Mouse (Mus musculus) intestine, postnatal 0 days (tissue): Measurements from ENCODE around the gene 1500011B03Rik. TPM values are rescaled to one million over a fixed set of nuclear protein-coding genes. Genes with fewer than 3 reads are reported as not detected.
"Not testable (repeated sequence)": the region's sequence is repeated elsewhere in the genome, so short reads cannot be mapped to it uniquely, and the experiment has no call there.

Source experiments
- ATAC-seq: fragments of 200-750 bp; cut with Nextera tagmentation; 2 replicates; pipeline ENCODE4 v1.8.0; 2017; ENCODE audit warnings: mild to moderate bottlenecking, moderate TSS enrichment, moderate library complexity
- H3K27ac ChIP-seq: fragments of 300-500 bp; sonication (generic); 2 replicates; pipeline ENCODE4 v1.5.1; 2014; ENCODE audit warnings: mild to moderate bottlenecking, low read depth, low read length, moderate library complexity
- H3K27me3 ChIP-seq: fragments of 300-500 bp; sonication (generic); replicated peaks from 2 replicates; pipeline ENCODE4 v1.6.1; 2014; ENCODE audit warnings: low read length, mixed read lengths; ENCODE audit not compliant: control insufficient read depth, insufficient read depth
- H3K36me3 ChIP-seq: fragments of 300-500 bp; sonication (generic); 2 replicates; pipeline ENCODE4 v1.6.1; 2014; ENCODE audit warnings: mild to moderate bottlenecking, moderate library complexity; ENCODE audit not compliant: control insufficient read depth, insufficient read depth
- H3K4me1 ChIP-seq: fragments of 300-500 bp; sonication (generic); replicated peaks from 2 replicates; pipeline ENCODE4 v1.6.1; 2014; ENCODE audit warnings: antibody characterized with exemption, low read length, mixed read lengths; ENCODE audit not compliant: control insufficient read depth, insufficient read depth
- H3K4me2 ChIP-seq: fragments of 300-500 bp; sonication (generic); replicated peaks from 2 replicates; pipeline ENCODE4 v1.6.1; 2014; ENCODE audit warnings: low read depth, mild to moderate bottlenecking, moderate library complexity
- H3K4me3 ChIP-seq: fragments of 300-500 bp; sonication (generic); 2 replicates; pipeline ENCODE4 v1.5.1; 2014; ENCODE audit warnings: low read depth, low read length
- H3K9ac ChIP-seq: fragments of 300-500 bp; sonication (generic); 2 replicates; pipeline ENCODE4 v1.6.1; 2014; ENCODE audit warnings: mild to moderate bottlenecking, low read depth, low read length
- H3K9me3 ChIP-seq: fragments of 300-500 bp; sonication (generic); 2 replicates; pipeline ENCODE4 v1.6.1; 2016; ENCODE audit warnings: mixed run types; ENCODE audit not compliant: control insufficient read depth
- CTCF ChIP-seq: sonication (generic); IDR thresholded peaks from 2 replicates; pipeline ENCODE4 v1.5.1; 2016; ENCODE audit warnings: low read depth, mild to moderate bottlenecking, control low read depth, antibody characterized with exemption, moderate library complexity
- WGBS: fragments of 180-500 bp; shearing (Covaris S2); extraction: QIAGEN DNeasy Blood & Tissue Kit; methylation state at CpG from one replicate; pipeline ENCODE4 v1.1.7; 2014; 5-methylcytosine and 5-hydroxymethylcytosine counted together
- polyA plus RNA-seq: library from polyadenylated mRNA; unstranded; fragments of >200 nt; fragmentation: Nextera tagmentation; extraction: Ambion mirVana; gene quantifications from 2 replicates; pipeline ENCODE4 v1.2.1, GENCODE M21; 2015

Gene 1500011B03Rik
- 59.0 and 60.5 TPM in 2 replicates for polyA plus RNA-seq

- Histone ChIP-seq H3K4me3 (peak within 1 kb of the TSS; percentile 57), H3K4me1 (no peaks in the 10 kb centered on the region), H3K27ac (0 out of 2 replicates have a peak within 1 kb of the TSS, but pooled peaks have one; percentile 28), H3K27me3 (no peaks in the 10 kb centered on the region), H3K36me3 (no peaks in the 10 kb centered on the region), H3K9ac (peak within 1 kb of the TSS; percentile 51), H3K4me2 (peak within 1 kb of the TSS; percentile 83), H3K9me3 (no peaks in the 10 kb centered on the region)
- no peak for TF ChIP-seq CTCF
- ATAC-seq = peak; percentile 25
- 9% methylated on average over 53 of the region's 53 CpGs for WGBS
These were observed at the start of gene 1500011B03Rik for GRCm38 (mm10) chr5:114822796-114823688. Gene 1500011B03Rik (minus strand): TSS chr5:114823468.

- Histone ChIP-seq H3K36me3 (no peaks in the 10 kb centered on the region), H3K4me1 (no peaks in the 10 kb centered on the region), H3K4me2 (no peak overlapping the region), H3K27me3 (peaks cover 5% of the 10 kb centered on the region; the same call in 1 of the 2 replicates), H3K4me3 (no peak overlapping the region), H3K9me3 (peaks cover 13% of the 10 kb centered on the region; the same call in 1 of the 2 replicates), H3K9ac (no peak overlapping the region), H3K27ac (no peak overlapping the region)
- no peak for TF ChIP-seq CTCF
- no peak for ATAC-seq
- WGBS = 90% methylated on average over 12 of the region's 12 CpGs
These were observed 42.0 kb upstream of the 1500011B03Rik start for GRCm38 (mm10) chr5:114865279-114865678.

GRCm38 (mm10) chr5:114864813-114865212, 41.5 kb upstream of the 1500011B03Rik start:
- no peak overlapping the region for H3K27ac ChIP-seq
- H3K4me1 ChIP-seq = no peaks in the 10 kb centered on the region
- ATAC-seq = no peak
- 89% methylated on average over 7 of the region's 7 CpGs for WGBS
- no peak overlapping the region for H3K4me3 ChIP-seq
- H3K4me2 ChIP-seq = no peak overlapping the region
- TF ChIP-seq CTCF = no peak
- peaks cover 13% of the 10 kb centered on the region; the same call in 1 of the 2 replicates for H3K9me3 ChIP-seq
- no peak overlapping the region for H3K9ac ChIP-seq
- H3K27me3 ChIP-seq = peaks cover under 1% of the 10 kb centered on the region; the same call in 1 of the 2 replicates
- no peaks in the 10 kb centered on the region for H3K36me3 ChIP-seq

- TF ChIP-seq CTCF = no peak
- 40% methylated on average over 6 of the region's 6 CpGs for WGBS
- H3K4me3 ChIP-seq = no peak overlapping the region
These were observed 38.5 kb upstream of the 1500011B03Rik start for GRCm38 (mm10) chr5:114861730-114862129.

GRCm38 (mm10) chr5:114859253-114859652, 36.0 kb upstream of the 1500011B03Rik start:
- H3K9ac ChIP-seq = no peak overlapping the region
- 7% methylated on average over 18 of the region's 18 CpGs for WGBS
- ATAC-seq = no peak

More at GRCm38 (mm10) chr5:114861730-114862129, 38.5 kb upstream of the 1500011B03Rik start:
- H3K4me1 ChIP-seq = no peaks in the 10 kb centered on the region
- no peaks in the 10 kb centered on the region for H3K9me3 ChIP-seq
- peaks cover 14% of the 10 kb centered on the region for H3K27me3 ChIP-seq
- ATAC-seq = no peak
- H3K36me3 ChIP-seq = no peaks in the 10 kb centered on the region
- no peak overlapping the region for H3K4me2 ChIP-seq
- no peak overlapping the region for H3K9ac ChIP-seq
- no peak overlapping the region for H3K27ac ChIP-seq

GRCm38 (mm10) chr5:114858582-114858981, 35.3 kb upstream of the 1500011B03Rik start, which contains the start of gene Gm9936:
Gene Gm9936 (minus strand): TSS chr5:114858682.
- 0 out of 2 replicates have a peak, but pooled peaks cover 4% of the 10 kb centered on the region for H3K4me1 ChIP-seq
- H3K27ac ChIP-seq = no peak within 1 kb of the TSS
- 81% methylated on average over 12 of the region's 12 CpGs for WGBS
- H3K4me2 ChIP-seq = peak within 1 kb of the TSS; percentile 47; the same call in 1 of the 2 replicates
- no peak within 1 kb of the TSS for H3K9ac ChIP-seq
- no peak for TF ChIP-seq CTCF
- no peak within 1 kb of the TSS for H3K4me3 ChIP-seq
- no peak for ATAC-seq
- peaks cover 14% of the 10 kb centered on the region for H3K27me3 ChIP-seq
- no peaks in the 10 kb centered on the region for H3K9me3 ChIP-seq
- H3K36me3 ChIP-seq = no peaks in the 10 kb centered on the region

More at GRCm38 (mm10) chr5:114859253-114859652, 36.0 kb upstream of the 1500011B03Rik start:
- H3K9me3 ChIP-seq = no peaks in the 10 kb centered on the region
- H3K4me1 ChIP-seq = 0 out of 2 replicates have a peak, but pooled peaks cover 3% of the 10 kb centered on the region
- H3K27me3 ChIP-seq = peaks cover 14% of the 10 kb centered on the region
- H3K4me3 ChIP-seq = no peak overlapping the region
- no peak overlapping the region for H3K27ac ChIP-seq
- peak; percentile 89 for TF ChIP-seq CTCF
- H3K4me2 ChIP-seq = peak overlapping the region; percentile 47; the same call in 1 of the 2 replicates
- H3K36me3 ChIP-seq = no peaks in the 10 kb centered on the region

- H3K4me1 ChIP-seq, H3K4me3 ChIP-seq, H3K9me3 ChIP-seq, H3K27ac ChIP-seq, H3K9ac ChIP-seq, H3K36me3 ChIP-seq, H3K4me2 ChIP-seq, H3K27me3 ChIP-seq, ATAC-seq: not testable (repeated sequence)
- WGBS = 84% methylated on average over 3 of the region's 5 CpGs
These were observed 30.1 kb upstream of the 1500011B03Rik start, which contains the start of gene 4930519G04Rik for GRCm38 (mm10) chr5:114853364-114853763. Gene 4930519G04Rik (plus strand): TSS chr5:114853664.
